Mouse (Mus musculus) embryo, embryonic 11 days (tissue): Measurements from ENCODE around the gene Ttll6.

Experiments used
- DNase-seq: peaks from one replicate; pipeline ENCODE4 v3.0.0-alpha.2; 2015

The Ttll6 gene

GRCm38 (mm10) chr11:96170711-96171379, 37.3 kb downstream of the Ttll6 start:
- no peak for DNase-seq

- no peak for DNase-seq
These were observed 38.0 kb downstream of the Ttll6 start for GRCm38 (mm10) chr11:96171601-96172000.

- no peak for DNase-seq
These were observed 39.1 kb downstream of the Ttll6 start for GRCm38 (mm10) chr11:96172511-96173287.

- no peak for DNase-seq
These were observed 39.8 kb downstream of the Ttll6 start for GRCm38 (mm10) chr11:96173288-96173840.

GRCm38 (mm10) chr11:96174881-96175280, 41.3 kb downstream of the Ttll6 start:
- DNase-seq: no peak

- DNase-seq: no peak
These were observed 41.9 kb downstream of the Ttll6 start for GRCm38 (mm10) chr11:96175511-96175910.

GRCm38 (mm10) chr11:96175951-96176530, 42.5 kb downstream of the Ttll6 start:
- no peak for DNase-seq

- no peak for DNase-seq
These were observed 43.3 kb downstream of the Ttll6 start for GRCm38 (mm10) chr11:96176841-96177240.

- no peak for DNase-seq
These were observed 44.1 kb downstream of the Ttll6 start for GRCm38 (mm10) chr11:96177546-96178174.

- no peak for DNase-seq
These were observed 44.8 kb downstream of the Ttll6 start for GRCm38 (mm10) chr11:96178356-96178755.

GRCm38 (mm10) chr11:96178911-96179503, 45.4 kb downstream of the Ttll6 start:
- no peak for DNase-seq

GRCm38 (mm10) chr11:96181061-96181460, 47.5 kb downstream of the Ttll6 start:
- DNase-seq: no peak

GRCm38 (mm10) chr11:96184233-96184632, 50.6 kb downstream of the Ttll6 start:
- DNase-seq: no peak

- DNase-seq: no peak
These were observed 53.7 kb downstream of the Ttll6 start for GRCm38 (mm10) chr11:96187321-96187720.

GRCm38 (mm10) chr11:96189810-96190522, 56.4 kb downstream of the Ttll6 start:
- no peak for DNase-seq

- no peak for DNase-seq
These were observed 57.5 kb downstream of the Ttll6 start for GRCm38 (mm10) chr11:96191132-96191531.

GRCm38 (mm10) chr11:96193521-96194400, 60.2 kb downstream of the Ttll6 start, which contains the start of gene Hoxb13:
Hoxb13 (plus strand) TSS chr11:96194316.
- peak; percentile 80 for DNase-seq

- no peak for DNase-seq
These were observed 60.8 kb downstream of the Ttll6 start for GRCm38 (mm10) chr11:96194401-96194710.

GRCm38 (mm10) chr11:96194961-96195640, 61.5 kb downstream of the Ttll6 start:
- DNase-seq: no peak

- no peak for DNase-seq
These were observed 62.2 kb downstream of the Ttll6 start for GRCm38 (mm10) chr11:96195769-96196280.
